Mouse (Mus musculus): ENCODE data around the gene Stard7.

GRCm38 (mm10) chr2:127298056-127298455 lies 28.0 kb downstream of the Stard7 start:
- no peak for TF ChIP-seq CTCF (IDR thresholded peaks at IDR 0.05; ENCODE audit: low read depth)
- TF ChIP-seq EP300 (IDR thresholded peaks at IDR 0.05; ENCODE audit: low read depth) = no peak
